Mouse (Mus musculus) splenic B cell, adult 2 months (primary cell): ENCODE measurements around the gene Rmi2.
"Not testable (repeated sequence)": the region's sequence is repeated elsewhere in the genome, so short reads cannot be mapped to it uniquely, and the experiment has no call there.

Experiments
- DNase-seq: peaks from one replicate; pipeline ENCODE4 v3.0.0-alpha.2; 2011; ENCODE audit warnings: low read depth, low spot score
- H3K27me3 ChIP-seq: 2 replicates; pipeline ENCODE4 v1.6.1; 2012; ENCODE audit warnings: mild to moderate bottlenecking, low read length, moderate library complexity, mixed read lengths; ENCODE audit not compliant: control insufficient read depth, poor library complexity, insufficient read depth, severe bottlenecking
- H3K36me3 ChIP-seq: 2 replicates; pipeline ENCODE4 v1.6.1; 2012; ENCODE audit warnings: mild to moderate bottlenecking, low read length, moderate library complexity, mixed read lengths; ENCODE audit not compliant: control insufficient read depth, poor library complexity, insufficient read depth, severe bottlenecking

Gene Rmi2

DNA sequence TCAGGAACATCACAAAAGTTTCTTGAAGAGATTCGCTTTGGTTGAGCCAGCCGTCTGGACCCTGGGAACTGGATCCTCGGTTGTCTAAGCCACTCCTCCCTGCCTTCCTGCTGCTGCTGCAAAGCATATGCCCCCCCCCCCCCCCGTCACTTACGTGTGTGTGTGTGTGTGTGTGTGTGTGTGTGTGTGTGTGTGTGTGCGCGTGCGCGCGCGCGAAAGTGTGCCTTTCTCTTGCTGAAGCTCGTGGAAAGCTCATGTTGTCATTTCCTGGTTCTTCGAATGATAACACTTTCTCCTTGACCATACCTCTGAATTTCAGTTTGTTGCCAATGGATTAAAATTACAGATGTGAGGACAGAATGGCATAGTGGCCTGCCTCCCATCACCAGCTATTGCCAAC is 5.2 kb downstream of the Rmi2 start:
- Histone ChIP-seq H3K36me3 (no peaks in the 10 kb centered on the region), H3K27me3 (no peaks in the 10 kb centered on the region)
- DNase-seq: no peak

DNA sequence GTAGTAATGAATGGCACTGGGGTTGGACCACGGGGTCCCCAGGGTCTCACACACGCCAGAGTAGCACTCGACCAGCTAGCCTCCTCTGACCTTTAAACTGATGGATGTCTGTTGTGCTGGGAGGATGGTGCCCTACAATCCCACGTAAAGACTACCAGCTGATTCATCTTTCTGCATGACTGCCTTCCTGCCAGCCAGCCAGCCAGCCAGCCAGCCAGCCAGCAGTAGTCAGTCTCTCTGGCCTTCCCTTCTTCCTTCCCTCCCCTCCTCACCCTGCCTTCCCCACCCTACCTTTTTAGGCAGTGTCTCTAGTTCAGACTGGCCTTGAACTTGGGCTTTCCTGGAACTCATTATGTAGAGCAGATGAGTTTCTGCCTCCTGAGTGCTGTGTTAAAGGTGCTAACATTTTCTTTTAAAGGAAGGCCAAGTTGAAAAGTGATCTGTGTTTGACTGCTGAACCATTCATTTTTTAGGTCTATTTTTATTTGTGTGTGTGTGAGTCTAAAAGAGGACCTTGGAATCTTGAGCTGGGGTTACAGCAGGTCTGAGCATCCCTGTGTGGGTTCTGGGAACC is 7.5 kb downstream of the Rmi2 start:
- Histone ChIP-seq H3K27me3 (no peaks in the 10 kb centered on the region), H3K36me3 (no peaks in the 10 kb centered on the region)
- no peak for DNase-seq

- DNase-seq: peak; percentile 68
- no peaks in the 10 kb centered on the region for H3K27me3 ChIP-seq
- H3K36me3 ChIP-seq: no peaks in the 10 kb centered on the region
These were observed 8.8 kb downstream of the Rmi2 start for GRCm38 (mm10) chr16:10843486-10844318.

DNA sequence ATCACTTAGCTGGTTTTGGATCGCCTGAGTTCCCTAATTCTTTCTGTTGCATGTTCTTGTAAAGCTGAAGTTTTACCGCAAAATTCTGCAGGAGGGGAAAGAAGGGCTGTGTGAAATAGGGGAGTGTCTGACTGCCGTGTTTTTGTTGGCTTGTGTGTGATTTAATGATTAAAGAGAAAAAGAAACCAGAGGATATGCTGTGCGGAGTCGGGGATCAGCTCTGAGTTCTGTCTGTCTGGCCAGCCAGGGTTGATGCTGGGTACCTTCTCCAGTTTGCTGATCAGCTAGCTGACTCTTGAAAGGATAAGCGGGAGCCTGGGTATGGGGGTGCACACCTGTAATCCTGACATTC is 9.4 kb downstream of the Rmi2 start:
- no peak for DNase-seq
- H3K27me3 ChIP-seq: no peaks in the 10 kb centered on the region

GRCm38 (mm10) chr16:10845952-10846351 is 11.1 kb downstream of the Rmi2 start:
- no peaks in the 10 kb centered on the region for H3K27me3 ChIP-seq
- H3K36me3 ChIP-seq: no peaks in the 10 kb centered on the region
- DNase-seq: no peak

More for the DNA sequence above, 9.4 kb downstream of the Rmi2 start:
- H3K36me3 ChIP-seq: no peaks in the 10 kb centered on the region

DNA sequence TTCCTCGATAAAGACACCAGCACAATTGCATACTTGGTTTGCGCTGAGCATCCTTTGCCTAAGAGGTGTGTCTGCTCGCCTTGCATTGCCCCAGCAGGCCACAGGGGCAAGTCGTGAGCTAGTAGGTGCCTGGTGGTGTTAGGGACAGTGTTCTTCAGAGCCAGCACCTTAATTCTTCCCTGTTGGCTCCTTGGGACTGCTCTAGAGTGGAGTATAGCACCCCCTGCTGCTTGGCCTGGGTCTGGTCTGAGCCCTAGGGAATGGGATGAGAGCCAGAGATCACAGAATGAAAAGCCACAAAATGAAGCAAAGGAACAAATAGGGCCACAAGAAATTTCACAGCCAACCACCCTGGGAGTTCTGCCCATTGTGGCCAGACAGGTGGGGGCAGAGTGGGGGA is 11.6 kb downstream of the Rmi2 start:
- Histone ChIP-seq H3K36me3 (no peaks in the 10 kb centered on the region), H3K27me3 (no peaks in the 10 kb centered on the region)
- peak; percentile 74 for DNase-seq

GRCm38 (mm10) chr16:10849965-10850861 is 15.4 kb downstream of the Rmi2 start:
- Histone ChIP-seq H3K27me3 (no peaks in the 10 kb centered on the region), H3K36me3 (no peaks in the 10 kb centered on the region)
- no peak for DNase-seq

DNA sequence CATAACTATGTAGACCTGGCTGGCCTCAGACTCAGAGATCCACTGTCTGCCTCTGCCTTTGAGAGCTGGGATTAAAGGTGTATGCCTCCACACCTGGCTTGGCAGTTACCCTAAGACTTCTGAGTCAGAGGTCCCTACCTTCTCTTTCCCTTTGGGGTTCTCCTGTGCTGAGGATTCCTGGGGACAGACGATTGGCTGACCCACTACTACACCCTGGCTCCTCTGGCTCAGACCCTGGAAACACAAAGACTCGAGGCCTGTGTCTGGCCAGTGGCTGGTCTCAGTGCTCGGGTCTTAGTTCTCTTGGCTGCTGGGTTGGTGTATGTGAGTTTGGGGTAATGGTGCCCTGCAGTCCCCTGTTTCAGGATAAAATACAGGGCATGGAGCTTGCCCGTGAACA is 16.0 kb downstream of the Rmi2 start:
- DNase-seq: no peak
- Histone ChIP-seq H3K36me3 (no peaks in the 10 kb centered on the region), H3K27me3 (no peaks in the 10 kb centered on the region)

DNA sequence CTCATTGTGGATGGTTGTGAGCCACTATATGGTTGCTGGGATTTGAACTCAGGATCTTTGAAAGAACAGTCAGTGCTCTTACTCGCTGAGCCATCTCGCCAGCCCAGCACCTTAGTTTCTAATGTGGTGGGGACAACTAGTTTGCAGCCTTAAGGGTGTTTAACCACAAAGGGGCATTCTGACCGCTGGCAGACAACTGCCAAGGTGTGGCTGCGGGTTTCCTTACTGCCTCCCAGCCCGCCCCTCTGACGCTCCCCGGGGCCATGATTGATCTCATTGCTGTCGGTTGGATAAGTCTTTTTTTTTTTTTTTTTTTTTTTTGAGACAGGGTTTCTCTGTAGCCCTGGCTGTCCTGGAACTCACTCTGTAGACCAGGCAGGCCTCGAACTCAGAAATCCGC is 17.4 kb downstream of the Rmi2 start:
- peak; percentile 34 for DNase-seq
- H3K27me3 ChIP-seq, H3K36me3 ChIP-seq: not testable (repeated sequence)

DNA sequence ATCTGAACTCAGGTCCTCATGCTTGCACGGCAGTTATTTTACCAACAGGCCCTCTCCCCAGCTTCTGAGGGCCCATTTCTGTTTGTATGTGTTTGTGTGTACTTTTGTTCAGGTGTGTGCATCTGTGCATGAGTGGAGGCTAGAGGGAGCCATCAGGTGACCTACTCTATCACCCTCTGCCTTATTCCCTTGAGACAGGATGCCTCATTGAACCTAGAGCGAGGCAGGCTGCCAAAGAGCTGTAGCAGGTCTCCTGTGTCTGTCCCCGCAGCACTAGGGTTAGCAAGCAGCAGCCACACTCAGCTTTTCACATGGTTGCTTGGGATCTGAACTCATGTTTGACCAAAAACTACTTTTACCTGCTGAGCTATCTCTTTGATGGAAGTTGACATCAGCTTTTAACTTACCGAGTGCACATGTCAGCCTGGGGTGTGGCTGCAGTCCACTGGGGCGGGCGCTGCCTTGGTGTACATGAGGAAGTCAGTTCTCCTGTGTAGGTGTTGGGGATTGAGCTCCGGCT is 24.9 kb downstream of the Rmi2 start:
- DNase-seq: peak; percentile 80
- H3K36me3 ChIP-seq: no peaks in the 10 kb centered on the region

GRCm38 (mm10) chr16:10861408-10861807 is 26.5 kb downstream of the Rmi2 start:
- no peak for DNase-seq
- H3K27me3 ChIP-seq: no peaks in the 10 kb centered on the region

More for the DNA sequence above, 24.9 kb downstream of the Rmi2 start:
- no peaks in the 10 kb centered on the region for H3K27me3 ChIP-seq

DNA sequence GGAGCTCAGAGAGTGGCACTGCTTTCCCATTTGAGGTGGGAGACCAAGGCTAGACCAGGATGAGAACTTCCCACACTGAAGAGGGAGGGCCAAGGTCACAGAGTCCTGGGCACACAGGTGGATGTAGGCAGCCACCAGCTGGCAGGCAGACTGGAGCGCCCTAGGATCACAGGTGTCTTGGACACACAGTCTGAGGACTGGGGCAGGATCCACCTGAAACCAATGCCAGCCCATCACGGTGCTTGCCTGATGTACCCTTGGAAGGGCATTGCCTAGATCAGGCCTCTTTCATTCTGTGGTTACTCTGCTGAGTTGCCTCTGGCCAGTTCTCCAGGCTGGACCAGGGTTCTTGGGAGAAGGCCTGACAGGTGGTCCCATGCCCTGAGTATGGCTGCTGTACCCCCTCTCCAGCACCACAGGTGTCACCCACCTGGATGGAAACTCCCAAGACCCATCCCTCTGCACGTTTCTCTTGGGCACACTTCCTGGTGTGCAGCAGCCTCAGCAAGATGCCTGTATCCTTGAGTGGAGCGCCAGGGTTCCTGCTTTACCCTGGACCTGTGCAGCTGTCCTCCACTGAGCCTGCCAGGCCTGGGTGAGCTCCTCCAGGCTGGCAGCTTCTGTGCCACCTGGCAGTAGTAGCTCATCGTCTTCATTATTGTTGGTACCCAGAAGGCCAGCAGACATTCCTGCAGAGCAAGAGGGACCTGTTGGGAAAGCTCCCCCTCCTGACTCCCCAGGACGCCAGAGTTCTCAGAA is 30.2 kb downstream of the Rmi2 start:
- H3K36me3 ChIP-seq: no peaks in the 10 kb centered on the region; the same call in 1 of the 2 replicates
- H3K27me3 ChIP-seq: no peaks in the 10 kb centered on the region
- DNase-seq: no peak

More at GRCm38 (mm10) chr16:10861408-10861807, 26.5 kb downstream of the Rmi2 start:
- no peaks in the 10 kb centered on the region for H3K36me3 ChIP-seq

GRCm38 (mm10) chr16:10865592-10865987 is 30.7 kb downstream of the Rmi2 start:
- no peak for DNase-seq
- Histone ChIP-seq H3K36me3 (no peaks in the 10 kb centered on the region; the same call in 1 of the 2 replicates), H3K27me3 (no peaks in the 10 kb centered on the region)

- Histone ChIP-seq H3K36me3 (no peaks in the 10 kb centered on the region; the same call in 1 of the 2 replicates), H3K27me3 (no peaks in the 10 kb centered on the region)
- no peak for DNase-seq
These were observed 32.0 kb downstream of the Rmi2 start for GRCm38 (mm10) chr16:10866841-10867240.
